12 mouse cellular contexts compared by ENCODE assay signal in the genomic region with DNA sequence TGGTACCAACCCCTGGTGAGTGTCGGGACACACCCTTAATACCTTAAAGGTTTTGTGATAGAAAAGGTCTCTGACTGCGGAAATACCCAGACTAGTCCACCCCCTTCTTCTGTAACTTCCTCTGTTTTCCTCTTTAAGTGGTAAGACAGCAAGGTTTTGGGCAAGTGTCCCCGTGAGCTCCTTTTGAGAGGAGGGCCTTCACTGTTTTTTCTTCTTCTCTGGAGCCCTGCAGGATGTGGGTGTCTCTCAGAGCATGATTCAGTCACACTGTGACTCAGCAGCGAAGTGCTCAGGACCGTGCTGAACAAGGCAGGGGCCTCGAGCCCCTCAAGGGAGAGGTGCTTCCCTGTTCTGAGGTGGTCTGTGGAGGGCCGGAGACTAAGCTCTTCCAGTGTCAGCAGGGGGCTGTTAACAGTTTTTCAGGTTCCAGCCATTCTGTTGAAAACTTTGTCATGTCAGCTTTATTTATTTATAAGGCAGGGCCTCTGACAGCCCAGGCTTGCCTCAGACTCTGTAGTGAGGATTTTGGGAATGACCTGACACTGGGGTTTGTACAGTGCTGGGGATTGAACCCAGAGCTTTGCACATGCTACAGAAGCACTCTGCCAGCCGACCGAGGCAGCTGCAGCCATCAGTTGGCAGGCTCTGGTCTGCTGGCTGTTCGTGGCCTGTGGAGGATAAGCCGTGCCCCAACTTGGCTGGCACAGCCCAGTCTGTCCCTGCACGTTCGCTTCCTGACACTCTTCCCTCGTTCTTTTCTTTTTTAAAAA. TPM values are rescaled to one million over a fixed set of nuclear protein-coding genes. Genes with fewer than 3 reads are reported as not detected.
DNase-seq lines count a peak whose midpoint lies in the region; ATAC-seq and TF ChIP-seq lines count a peak whose summit lies in the region.
"Had no signal": no experiment of that assay in that cellular context is flagged by ENCODE, and none has a peak within 500 bp of the region (broad histone marks: within the 10 kb centered on the region; RNA-seq: fewer than 3 reads in every experiment).

No protein-coding gene starts in this region.

- ATAC-seq in CD4-positive, CD25-positive, alpha-beta regulatory T cell, adult 4 months, result peak; percentile 97
- peak; percentile 47; the same call in 1 of the 2 replicates for ATAC-seq in neutrophil, adult 5-6 weeks (ENCODE audit: extremely low read depth, insufficient number of reproducible peaks, low FRiP score, poor library complexity, severe bottlenecking)

- H3K4me3 ChIP-seq in layer of hippocampus, adult 2 months, result no peak overlapping the region; the same call in 1 of the 2 replicates
- H3K4me3 ChIP-seq: heart, embryonic 13.5 days; neural tube, embryonic 13.5 days had no signal

- TF ChIP-seq CTCF in layer of hippocampus, adult 2 months (conservative IDR thresholded peaks at IDR 0.05), result no peak

- DNase-seq in layer of hippocampus, adult 2 months (ENCODE audit: low spot score in 2 of 2), result no peak
- no peak for DNase-seq in layer of hippocampus, adult 9-11 months
- peak; percentile 87 for DNase-seq in brain, adult 2 months (ENCODE audit: low read depth, low spot score)
- no peak for DNase-seq in c-Kit-positive CD71-positive TER-119-positive erythroid progenitor cells, embryonic 14.5 days (ENCODE audit: low spot score)
- no peak for DNase-seq in kidney, adult 8-10 months
- DNase-seq in kidney, postnatal 36 days, result no peak

- H3K27ac ChIP-seq in layer of hippocampus, adult 2 months, result peak overlapping the region; percentile 79
- H3K27ac ChIP-seq: heart, embryonic 13.5 days; neural tube, embryonic 13.5 days had no signal

RNA-seq across cellular contexts. Expression of a gene that starts 10.3 kb away (rescaled TPM):
- total RNA-seq in layer of hippocampus, adult 2 months (2021), result 10 to 100 TPM; 33.8 to 34.6 TPM
- polyA plus RNA-seq in CD4-positive, CD25-positive, alpha-beta regulatory T cell, adult 4 months (2017; shearing (Covaris generic)), result 10 to 100 TPM; 14.2 to 21.5 TPM
- 25.3 and 32.0 TPM in 2 replicates for total RNA-seq in neutrophil, adult 5-6 weeks (2017)

RNA-seq across cellular contexts. Expression of a gene that starts 18.9 kb away (rescaled TPM):
- total RNA-seq in layer of hippocampus, adult 2 months (2021), result 1 to 10 TPM; 4.1 to 5.3 TPM
- not detected for polyA plus RNA-seq in CD4-positive, CD25-positive, alpha-beta regulatory T cell, adult 4 months (2017; shearing (Covaris generic))
- total RNA-seq in neutrophil, adult 5-6 weeks (2017), result not detected in 2 replicates
- polyA plus RNA-seq: embryonic facial prominence, embryonic 14.5 days; heart, embryonic 13.5 days; liver, embryonic 16.5 days; neural tube, embryonic 13.5 days had no signal

RNA-seq across cellular contexts. Expression of a gene that starts 34.2 kb away (rescaled TPM):
- total RNA-seq in layer of hippocampus, adult 2 months (2021), result under 1 TPM in 1 of 2 experiments, not detected in 1; 0.12 TPM
- not detected for polyA plus RNA-seq in CD4-positive, CD25-positive, alpha-beta regulatory T cell, adult 4 months (2017; shearing (Covaris generic))
- not detected in 2 replicates for total RNA-seq in neutrophil, adult 5-6 weeks (2017)
- polyA plus RNA-seq: neural tube, embryonic 13.5 days had no signal

RNA-seq across cellular contexts. Expression of a gene that starts 39.0 kb away (rescaled TPM):
- not detected for total RNA-seq in layer of hippocampus, adult 2 months (2021)
- polyA plus RNA-seq in CD4-positive, CD25-positive, alpha-beta regulatory T cell, adult 4 months (2017; shearing (Covaris generic)), result not detected
- not detected in 2 replicates for total RNA-seq in neutrophil, adult 5-6 weeks (2017)
- polyA plus RNA-seq: embryonic facial prominence, embryonic 14.5 days; liver, embryonic 16.5 days; neural tube, embryonic 13.5 days had no signal

RNA-seq across cellular contexts. Expression of a gene that starts 56.2 kb away (rescaled TPM):
- total RNA-seq in layer of hippocampus, adult 2 months (2021), result not detected
- not detected for polyA plus RNA-seq in CD4-positive, CD25-positive, alpha-beta regulatory T cell, adult 4 months (2017; shearing (Covaris generic))
- not detected in 2 replicates for total RNA-seq in neutrophil, adult 5-6 weeks (2017)
- polyA plus RNA-seq: heart, embryonic 13.5 days; neural tube, embryonic 13.5 days had no signal
